Mouse (Mus musculus): ENCODE measurements around the gene Mef2a.

DNA sequence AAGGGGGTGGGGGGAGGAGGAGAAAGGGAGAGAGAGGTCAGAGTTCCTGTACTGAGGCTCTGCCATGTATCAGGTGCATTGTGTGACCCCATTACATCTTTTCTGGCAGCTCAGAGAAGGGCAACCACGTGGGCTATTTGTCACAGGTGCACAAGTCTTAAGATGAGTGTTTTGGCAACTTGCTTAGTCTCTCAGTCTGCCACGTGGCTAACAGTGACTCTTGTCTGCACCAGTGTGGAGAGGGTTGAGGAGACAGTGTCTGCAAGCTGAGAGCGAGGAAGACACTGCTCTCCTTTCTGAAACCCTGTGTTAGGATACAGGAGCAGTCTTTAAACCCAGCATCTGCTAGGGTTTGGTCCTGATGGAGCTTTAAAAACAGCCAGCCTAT is 48.4 kb upstream of the Mef2a start:
- TF ChIP-seq POLR2A (IDR thresholded peaks at IDR 0.05; ENCODE audit: low read depth, low read length) (no peak), CTCF (conservative IDR thresholded peaks at IDR 0.05; ENCODE audit: insufficient read depth, insufficient read length, low read depth, low read length) (no peak)
